Mouse (Mus musculus): ENCODE results near the gene Sfxn5.

DNA sequence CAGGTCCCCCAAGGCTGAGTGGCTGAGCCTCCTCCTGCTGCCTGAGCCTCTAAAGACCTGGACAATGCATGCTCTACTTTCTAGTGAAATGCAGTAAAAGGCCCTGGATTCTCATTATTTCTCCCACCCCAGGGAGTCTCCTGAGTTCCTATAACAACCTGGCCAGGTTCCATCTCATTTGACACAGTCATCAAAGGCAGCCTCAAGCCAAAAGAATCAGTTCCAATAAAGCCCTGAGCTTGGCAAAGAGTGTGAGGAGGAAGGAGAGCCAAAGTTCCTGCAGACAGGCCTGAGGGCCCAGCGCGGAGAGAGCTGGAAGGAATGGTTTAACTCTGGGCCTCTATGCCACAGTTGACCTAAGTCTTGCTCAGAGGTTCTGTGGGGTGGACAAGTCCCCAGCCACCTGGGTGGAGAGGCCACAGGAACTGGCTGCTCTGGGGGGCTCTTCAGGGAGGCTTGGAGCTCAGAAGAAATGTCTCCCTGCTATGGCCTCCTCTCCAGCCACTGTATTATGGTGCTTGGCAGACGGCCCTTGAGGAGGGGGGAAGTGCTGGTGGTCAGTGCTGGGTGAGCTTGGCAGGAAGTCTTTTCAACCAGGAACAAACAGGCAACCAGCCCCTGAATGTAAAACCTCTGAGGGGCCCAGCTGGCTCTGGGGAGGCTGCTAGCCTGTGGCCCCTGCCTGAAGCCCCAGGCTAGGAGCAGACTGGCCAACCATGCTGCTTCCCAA, 30.7 kb downstream of the Sfxn5 start:
- TF ChIP-seq CTCF (IDR thresholded peaks at IDR 0.05; ENCODE audit: borderline replicate concordance, insufficient read depth, low read depth, low read length): no peak
- TF ChIP-seq POLR2A (IDR thresholded peaks at IDR 0.05; ENCODE audit: borderline replicate concordance, insufficient read depth, low read length): no peak
